Mouse (Mus musculus): ENCODE measurements around the gene Eml6.

Eml6 gene

GRCm38 (mm10) chr11:29751648-29752611 is 273.9 kb downstream of the Eml6 start:
- in situ Hi-C loops (cut with MboI, MseI): no loop called here

DNA sequence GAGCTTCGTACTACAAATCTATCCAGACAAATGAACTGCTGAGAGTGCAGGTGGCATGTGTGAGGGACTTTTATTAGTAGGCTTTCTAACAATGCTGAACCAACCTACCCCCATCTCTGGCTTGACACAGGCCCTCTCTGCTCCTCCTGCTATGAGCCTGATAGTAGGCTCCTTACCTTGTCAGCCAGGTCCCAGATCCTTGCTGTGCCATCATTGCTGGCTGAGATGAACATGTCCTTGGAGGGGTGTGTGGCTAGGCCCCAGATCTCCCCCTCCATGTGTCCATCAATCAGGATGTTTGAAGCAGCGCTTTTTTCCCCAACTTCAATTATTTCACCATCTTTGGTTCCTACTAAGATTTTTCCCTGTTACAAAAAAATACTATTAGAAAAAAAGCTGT is 274.8 kb downstream of the Eml6 start:
- in situ Hi-C loops (cut with MboI, MseI): no loop called here

DNA sequence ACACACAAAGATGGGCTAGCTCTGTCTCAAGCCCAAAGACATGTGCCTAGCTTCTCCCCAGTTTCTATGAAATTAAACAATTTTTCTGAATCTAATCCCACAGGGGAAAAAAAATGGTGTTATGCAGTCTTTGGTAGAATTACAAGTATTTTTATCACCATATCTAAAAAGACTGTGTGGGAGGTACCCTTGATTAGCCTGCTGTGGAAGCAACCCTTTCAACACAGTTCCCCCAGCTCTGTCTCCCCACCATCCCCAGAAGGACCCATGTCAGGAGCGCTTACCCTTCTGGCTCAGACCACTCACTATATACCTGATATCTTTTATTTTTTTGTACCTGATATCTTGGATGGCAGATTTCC is 276.4 kb downstream of the Eml6 start:
- in situ Hi-C loops (cut with MboI, MseI): no loop called here

- in situ Hi-C loops (cut with MboI, MseI): no loop called here
These were observed 276.9 kb downstream of the Eml6 start for GRCm38 (mm10) chr11:29748750-29749467.

GRCm38 (mm10) chr11:29747881-29748280 is 278.0 kb downstream of the Eml6 start:
- in situ Hi-C loops (cut with MboI, MseI): no loop called here

GRCm38 (mm10) chr11:29747365-29747764 is 278.5 kb downstream of the Eml6 start:
- in situ Hi-C loops (cut with MboI, MseI): no loop called here

- in situ Hi-C loops (cut with MboI, MseI): no loop called here
These were observed 279.6 kb downstream of the Eml6 start for GRCm38 (mm10) chr11:29746203-29746602.

DNA sequence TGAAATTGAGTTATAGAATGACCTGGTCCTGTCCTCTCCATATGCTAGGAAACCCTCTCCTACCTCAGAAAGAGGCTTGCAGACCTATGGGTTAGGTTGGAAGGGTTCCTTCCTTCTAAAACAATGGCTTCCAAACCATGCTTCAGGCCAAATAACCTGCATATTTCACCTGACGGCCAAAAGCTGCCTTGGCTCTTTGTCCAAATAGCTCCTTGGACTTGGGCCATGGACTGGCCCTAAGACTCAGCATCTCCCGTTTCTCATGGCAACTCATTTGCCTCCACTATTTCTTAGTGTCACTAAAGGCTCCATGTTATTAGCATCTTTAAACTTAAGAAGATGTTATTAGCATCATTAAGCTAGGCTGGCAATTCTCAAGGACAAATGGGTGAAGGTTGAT is 280.3 kb downstream of the Eml6 start:
- in situ Hi-C loops (cut with MboI, MseI): no loop called here

DNA sequence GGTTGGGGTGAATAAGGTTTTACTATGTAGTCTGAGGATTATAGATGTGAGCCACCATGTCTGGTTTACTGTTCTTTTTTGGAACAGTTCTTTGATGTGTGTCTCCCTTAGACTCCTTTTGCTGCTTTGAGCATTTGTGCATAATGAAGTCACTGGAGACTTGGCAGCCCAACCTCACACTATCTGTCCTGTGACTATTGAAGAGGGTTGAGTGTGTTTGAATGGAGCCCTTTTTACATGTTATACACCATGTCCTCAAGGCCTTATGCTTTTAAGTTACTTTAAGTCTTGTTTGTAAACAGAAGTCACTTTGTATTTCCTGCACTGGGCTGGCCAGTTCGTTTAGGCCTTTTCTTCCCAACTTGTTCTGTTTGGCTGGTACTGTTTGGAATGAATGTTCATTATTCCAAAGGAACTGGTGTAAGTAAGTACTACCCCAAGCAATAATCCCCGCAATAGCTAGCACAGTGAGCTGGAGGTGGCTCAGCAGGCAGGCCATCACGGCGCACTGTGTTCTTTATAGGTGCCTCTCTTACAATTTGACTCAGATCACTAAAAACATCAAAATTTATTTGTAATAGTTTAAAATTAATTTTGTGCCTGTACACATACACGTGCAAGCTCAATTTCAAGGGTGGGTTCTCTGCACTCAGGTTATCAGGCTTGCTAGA is 280.9 kb downstream of the Eml6 start:
- in situ Hi-C loops (cut with MboI, MseI): no loop called here

DNA sequence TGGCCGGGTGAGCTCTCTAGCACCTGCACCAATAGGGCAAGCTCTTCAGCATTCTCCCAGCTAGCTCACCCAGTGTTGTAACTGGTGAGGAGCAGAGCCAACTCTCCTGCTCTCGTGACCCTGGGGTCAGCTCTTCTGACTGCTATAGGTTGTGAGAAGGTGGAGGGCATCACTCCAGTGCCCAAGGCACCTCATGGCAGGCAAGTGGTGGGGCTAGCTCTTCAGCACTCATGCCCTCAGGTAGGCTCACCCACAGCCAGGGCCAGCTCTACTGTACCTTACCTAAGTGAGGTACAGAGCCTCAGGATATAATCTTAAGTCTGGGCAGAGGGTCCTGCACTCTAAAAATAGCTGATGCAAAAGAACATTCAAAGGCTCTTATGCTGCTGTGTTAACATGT is 286.1 kb downstream of the Eml6 start:
- in situ Hi-C loops (cut with MboI, MseI): no loop called here

GRCm38 (mm10) chr11:29727901-29728300 is 297.9 kb downstream of the Eml6 start:
- in situ Hi-C loops (cut with MboI, MseI): no loop called here

DNA sequence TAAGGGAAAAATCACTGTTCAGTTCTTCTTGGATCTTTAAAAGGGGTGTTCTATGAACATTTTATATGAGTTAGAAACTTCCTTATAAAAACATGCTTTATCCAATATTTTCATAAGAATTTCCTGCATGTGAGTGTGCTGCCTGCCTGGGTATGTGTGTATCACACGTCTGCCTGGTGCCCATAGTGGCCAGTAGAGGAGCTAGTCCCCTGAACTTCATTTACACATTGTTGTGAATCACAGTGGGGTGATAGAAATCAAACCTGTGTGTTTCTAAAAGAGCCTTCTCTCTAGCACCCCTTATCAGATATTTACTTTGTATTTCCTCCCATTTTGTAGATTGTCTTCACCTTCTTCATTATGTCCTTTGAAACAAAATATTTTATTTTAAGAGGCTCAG is 300.2 kb downstream of the Eml6 start:
- in situ Hi-C loops (cut with MboI, MseI): no loop called here

GRCm38 (mm10) chr11:29725167-29725566 is 300.7 kb downstream of the Eml6 start:
- in situ Hi-C loops (cut with MboI, MseI): no loop called here

DNA sequence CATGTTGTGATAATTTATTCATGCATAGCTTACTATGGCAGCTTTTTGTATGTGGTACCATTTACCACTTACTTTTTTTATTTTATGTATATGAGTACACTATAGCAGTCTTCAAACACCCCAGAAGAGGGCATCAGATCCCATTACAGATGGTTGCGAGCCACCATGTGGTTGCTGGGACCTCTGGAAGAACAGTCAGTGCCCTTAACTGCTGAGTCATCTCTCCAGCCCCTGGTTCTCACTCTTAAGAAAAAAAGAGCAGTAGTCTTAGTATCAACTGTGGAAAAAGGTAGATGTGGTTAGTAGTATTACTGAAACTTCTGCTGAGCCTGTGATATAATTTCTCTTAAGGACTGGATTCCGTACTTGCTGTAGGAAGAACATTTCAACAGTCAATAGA is 301.6 kb downstream of the Eml6 start:
- in situ Hi-C loops (cut with MboI, MseI): no loop called here

DNA sequence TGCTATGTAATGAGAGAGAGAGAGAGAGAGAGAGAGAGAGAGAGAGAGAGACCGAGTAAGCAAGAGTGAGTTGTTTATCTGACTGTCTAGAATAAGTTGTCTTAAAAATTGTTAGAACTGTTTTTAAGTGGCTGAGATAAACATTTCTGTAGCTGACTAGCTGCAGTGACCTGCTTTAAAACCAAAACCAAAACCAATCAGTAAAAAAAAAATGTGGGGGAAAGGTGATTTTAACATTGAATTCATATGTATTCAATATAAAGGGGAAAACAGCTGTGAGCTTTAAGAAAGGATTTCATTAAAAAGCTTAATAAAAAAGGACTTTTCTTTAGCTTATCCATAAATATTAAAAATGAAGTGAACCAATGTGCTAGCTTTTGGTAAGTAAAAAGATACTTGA is 306.2 kb downstream of the Eml6 start:
- in situ Hi-C loops (cut with MboI, MseI): no loop called here

DNA sequence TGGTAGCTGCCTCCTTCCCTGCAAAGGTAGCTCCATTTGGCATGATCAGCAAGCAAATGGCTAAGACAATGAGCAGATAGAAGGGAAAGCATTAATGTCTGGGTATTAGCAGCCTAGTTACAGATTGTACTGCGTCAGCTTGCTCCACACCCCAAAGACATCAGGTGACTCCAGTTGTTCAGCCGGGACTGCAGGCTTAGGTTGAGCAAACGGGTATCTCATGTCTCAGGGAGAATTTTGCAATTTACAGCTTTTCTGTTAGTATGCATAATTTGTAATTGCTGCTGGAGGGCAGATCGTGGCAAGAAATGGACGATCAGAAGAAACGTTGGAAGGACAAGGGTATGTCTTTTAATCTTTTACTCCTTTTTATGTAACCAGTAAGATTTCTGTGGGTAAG is 307.3 kb downstream of the Eml6 start:
- in situ Hi-C loops (cut with MboI, MseI): no loop called here

DNA sequence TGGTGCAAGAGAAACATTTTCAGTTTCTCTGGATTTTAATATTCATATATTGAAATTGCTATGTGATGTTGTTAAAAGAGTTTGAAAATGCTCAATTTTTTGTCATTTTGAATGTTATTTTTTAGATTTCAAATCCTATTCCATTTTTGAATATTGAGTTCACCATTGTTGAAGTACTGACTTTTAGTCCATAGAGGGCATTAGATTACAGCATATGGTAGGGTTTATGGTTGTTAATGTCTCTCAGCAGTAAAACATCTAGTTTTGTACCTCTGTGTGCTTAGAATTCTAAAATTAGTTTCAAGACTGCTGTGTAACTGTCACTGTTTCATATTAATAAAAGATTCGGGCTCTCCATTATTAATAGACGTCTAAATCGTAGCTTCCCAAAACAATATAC is 310.3 kb downstream of the Eml6 start:
- in situ Hi-C loops (cut with MboI, MseI): no loop called here

DNA sequence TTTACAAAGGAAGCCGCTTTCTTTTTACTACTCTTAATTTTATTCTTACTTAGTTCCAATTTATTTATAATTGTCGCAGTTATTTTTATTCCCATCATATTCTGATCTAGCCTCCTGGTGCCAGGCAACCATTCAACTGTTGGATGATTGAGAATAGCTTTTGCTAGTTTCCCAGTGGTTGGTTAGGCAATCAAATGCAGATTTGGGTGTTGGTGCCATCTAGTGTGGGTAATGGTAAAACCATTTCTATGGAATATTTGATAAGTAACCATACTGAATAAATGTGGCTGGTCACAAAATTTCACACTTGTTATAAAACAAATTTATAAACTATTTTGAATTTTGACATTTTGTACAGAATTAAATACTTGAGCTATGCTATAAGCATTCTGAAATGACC is 311.0 kb downstream of the Eml6 start:
- in situ Hi-C loops (cut with MboI, MseI): no loop called here

DNA sequence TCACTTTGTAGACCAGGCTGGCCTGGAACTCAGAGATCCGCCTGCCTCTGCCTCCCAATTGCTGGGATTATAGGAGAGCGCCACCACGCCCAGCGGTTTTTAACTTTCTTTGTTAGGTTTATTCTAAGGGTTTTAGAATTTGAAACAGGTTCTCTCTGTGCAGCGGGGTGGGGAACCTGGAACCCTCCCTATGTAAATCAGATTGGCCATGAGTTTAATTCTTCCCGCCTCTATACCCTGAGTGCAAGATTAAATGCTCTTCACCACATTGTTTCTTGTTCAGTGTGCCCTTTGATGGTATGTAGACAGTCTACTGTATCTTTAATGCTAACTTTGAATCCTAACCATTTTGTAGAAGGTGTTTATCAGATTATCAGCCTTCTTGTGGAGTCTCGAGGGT is 311.7 kb downstream of the Eml6 start:
- in situ Hi-C loops (cut with MboI, MseI): no loop called here

DNA sequence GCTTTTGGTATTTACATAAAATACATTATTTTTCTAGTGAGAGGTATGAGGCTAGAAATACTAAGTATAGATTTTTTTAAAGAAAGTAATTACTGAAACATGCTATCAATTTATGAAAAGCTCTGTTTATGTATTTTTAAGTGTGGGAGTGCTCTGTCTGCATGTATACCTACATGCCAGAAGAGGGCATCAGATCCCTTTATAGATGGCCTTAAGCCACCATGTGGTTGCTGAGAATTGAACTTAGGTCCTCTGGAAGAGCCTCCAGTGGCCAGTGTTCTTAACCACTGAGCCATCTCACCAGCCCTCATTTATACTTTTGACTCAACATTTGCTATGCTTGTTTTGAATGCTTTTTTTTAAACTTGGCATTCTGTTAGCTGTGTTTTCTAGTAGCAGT is 316.3 kb downstream of the Eml6 start:
- in situ Hi-C loops (cut with MboI, MseI): loop anchor here (5.0 kb wide), 1 partner anchor 178 kb away; no protein-coding TSS in a partner anchor

DNA sequence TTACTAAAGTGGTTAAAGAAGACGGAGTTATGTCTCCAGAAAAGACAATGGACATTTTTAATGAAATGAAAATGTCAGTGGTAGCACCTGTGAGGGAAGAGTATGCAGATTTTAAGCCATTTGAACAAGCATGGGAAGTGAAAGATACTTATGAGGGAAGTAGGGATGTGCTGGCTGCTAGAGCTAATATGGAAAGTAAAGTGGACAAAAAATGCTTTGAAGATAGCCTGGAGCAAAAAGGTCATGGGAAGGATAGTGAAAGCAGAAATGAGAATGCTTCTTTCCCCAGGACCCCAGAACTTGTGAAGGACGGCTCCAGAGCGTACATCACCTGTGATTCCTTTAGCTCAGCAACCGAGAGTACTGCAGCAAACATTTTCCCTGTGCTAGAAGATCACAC is 319.0 kb downstream of the Eml6 start:
- in situ Hi-C loops (cut with MboI, MseI): loop anchor here (5.0 kb wide), 1 partner anchor 180 kb away; no protein-coding TSS in a partner anchor

DNA sequence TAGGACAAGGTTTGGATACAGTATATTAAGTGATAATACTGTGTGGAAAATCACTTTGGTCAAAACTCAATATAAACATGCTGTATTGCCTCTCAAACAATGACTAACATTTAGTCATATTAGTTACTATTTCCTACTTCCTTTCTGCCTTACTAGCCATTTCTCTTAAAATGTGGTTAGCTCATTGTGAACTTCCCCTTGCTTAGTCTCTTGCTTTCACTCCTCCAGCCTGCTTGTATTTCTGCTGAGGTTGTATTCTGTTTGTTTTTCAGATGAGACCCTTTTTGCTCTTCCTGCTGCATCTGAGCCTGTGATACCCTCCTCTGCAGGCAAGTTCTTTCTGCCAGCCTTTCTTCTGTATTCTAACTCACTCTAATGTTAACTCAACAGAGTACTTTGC is 320.6 kb downstream of the Eml6 start:
- in situ Hi-C loops (cut with MboI, MseI): loop anchor here (5.0 kb wide), 1 partner anchor 182 kb away; no protein-coding TSS in a partner anchor
